Mouse (Mus musculus): Measurements from ENCODE around the gene Zbtb20. TPM values are rescaled to one million over a fixed set of nuclear protein-coding genes. Genes with fewer than 3 reads are reported as not detected.
A peak's percentile ranks its signal among the peaks of the same experiment; 100 is the strongest.

The Zbtb20 gene
- polyA plus RNA-seq, 2 experiments, result 0.40 to 2.2 TPM

DNA sequence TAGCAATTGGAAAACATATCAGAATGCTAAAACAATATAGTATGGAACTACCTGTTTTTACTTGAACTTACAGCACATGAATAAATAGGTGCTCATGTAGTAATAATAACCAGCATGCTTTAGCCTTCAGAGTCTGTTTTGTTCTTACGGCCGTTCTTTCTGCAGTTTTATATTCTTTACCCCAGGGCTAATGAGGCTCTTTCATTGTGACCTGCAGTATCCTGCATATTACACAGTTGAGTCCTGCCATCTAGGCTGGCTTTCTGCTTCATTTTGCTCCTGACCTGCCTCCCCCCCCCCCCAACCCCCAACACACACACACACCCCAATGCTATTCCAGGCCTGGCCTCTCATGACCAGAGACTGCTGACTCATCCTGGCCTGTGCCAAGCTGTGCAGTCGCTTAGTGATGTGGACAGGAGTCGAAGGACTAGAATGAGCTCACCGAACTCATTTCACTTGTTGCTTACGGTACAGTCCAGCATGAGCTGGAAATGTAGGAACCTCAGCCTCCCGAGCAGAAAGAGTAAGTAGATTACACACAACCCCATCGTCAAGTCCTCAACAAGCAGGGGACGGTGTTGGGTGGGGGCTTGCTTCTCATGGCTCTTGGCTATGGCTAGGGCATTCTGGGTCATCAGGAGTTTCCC is 487.1 kb downstream of the Zbtb20 start:
- DNase-seq (ENCODE audit: low read depth in 3 of 3, low spot score in 3 of 3), result no peak
- Histone ChIP-seq H3K36me3 (replicated peaks; ENCODE audit: control insufficient read depth, insufficient read depth, low read depth) (no peaks in the 10 kb centered on the region), H3K9me3 (ENCODE audit: control insufficient read depth, low read length) (no peaks in the 10 kb centered on the region), H3K4me1 (replicated peaks; ENCODE audit: control insufficient read depth in 2 of 2, insufficient read depth in 2 of 2, low read length in 1 of 2) (peaks cover 0 to 3% of the 10 kb centered on the region in 2 experiments; a peak in 1 of 4 replicates), H3K4me2 (ENCODE audit: low read depth) (no peak overlapping the region), H3K27ac (no peak overlapping the region), H3K9ac (replicated peaks) (no peak overlapping the region), H3K27me3 (ENCODE audit: control insufficient read depth, insufficient read depth, low read length) (no peaks in the 10 kb centered on the region), H3K4me3 (ENCODE audit: insufficient read depth in 1 of 2, low read depth in 2 of 2, low read length in 2 of 2) (no peak overlapping the region)
- 0 out of 2 replicates have a peak, but pooled peaks have one; percentile 37 for ATAC-seq (ENCODE audit: insufficient read depth)
- WGBS (ENCODE audit: insufficient replicate concordance), result 54% methylated on average over 9 of the region's 9 CpGs
- no peak for TF ChIP-seq EP300 (IDR thresholded peaks at IDR 0.05; ENCODE audit: low read depth)
- no peak for TF ChIP-seq CTCF (IDR thresholded peaks at IDR 0.05; ENCODE audit: low read depth)

DNA sequence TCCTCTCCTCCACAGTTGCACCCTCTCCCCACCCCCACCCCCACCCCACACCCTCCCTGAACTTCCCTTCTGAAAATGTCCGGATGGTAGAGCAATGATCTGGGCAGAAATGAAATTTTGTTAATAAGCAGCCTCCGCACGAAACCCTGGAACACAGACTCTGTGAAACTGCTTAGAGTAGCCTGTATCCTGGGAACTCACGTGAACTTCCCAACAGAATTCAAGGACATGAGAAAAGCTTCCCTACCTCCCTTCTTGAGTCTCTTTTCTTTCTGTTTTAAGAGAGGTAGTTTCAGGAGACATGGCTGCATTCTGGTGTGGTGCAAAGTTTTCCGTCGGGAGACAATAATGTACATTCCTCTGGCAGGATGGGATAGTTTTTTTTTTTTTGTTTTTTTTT is 487.6 kb downstream of the Zbtb20 start:
- no peak overlapping the region for H3K27ac ChIP-seq
- ATAC-seq (ENCODE audit: insufficient read depth), result no peak
- no peak overlapping the region for H3K4me2 ChIP-seq (ENCODE audit: low read depth)

DNA sequence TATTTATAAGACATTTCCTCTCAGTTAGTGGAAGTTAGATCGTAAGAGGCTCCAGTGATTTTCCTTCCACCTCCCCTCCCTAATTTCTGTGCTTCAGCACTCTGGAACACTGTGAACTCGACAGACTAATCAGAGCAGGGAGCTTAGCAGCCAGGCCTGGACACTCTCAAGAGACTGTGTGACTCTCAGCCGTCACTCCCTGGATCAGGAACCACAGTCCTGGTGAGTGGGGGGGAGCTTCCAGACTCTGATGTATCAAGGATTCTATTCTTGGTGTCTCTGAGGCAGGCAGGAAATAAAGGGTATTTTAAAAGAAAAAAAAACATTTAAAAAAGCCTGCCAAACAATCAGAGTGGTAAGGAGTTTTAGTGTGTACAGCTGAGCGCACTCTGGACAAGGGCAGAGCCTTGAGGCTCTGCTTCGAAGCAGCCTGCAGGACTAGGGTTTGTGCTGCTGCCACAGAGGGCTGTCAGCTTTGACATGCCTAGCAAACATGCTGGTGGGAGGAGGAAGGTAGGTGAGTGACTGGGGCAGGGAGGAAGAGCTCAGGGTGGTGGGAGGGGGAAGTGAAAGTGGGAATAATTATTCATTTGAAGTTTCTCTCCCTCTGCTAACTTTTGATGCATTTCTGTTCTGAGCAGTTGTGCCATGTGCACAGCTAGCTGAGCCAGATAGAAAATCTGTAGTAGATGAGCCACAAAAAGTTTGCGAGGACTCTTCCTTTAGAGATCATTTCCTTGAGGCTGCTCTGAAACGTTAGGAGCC is 488.3 kb downstream of the Zbtb20 start:
- WGBS (ENCODE audit: insufficient replicate concordance), result 21% methylated on average over 7 of the region's 7 CpGs
- Histone ChIP-seq H3K4me1 (replicated peaks; ENCODE audit: control insufficient read depth in 2 of 2, insufficient read depth in 2 of 2, low read length in 1 of 2) (peaks cover 0 to 3% of the 10 kb centered on the region in 2 experiments; a peak in 1 of 4 replicates), H3K36me3 (replicated peaks; ENCODE audit: control insufficient read depth, insufficient read depth, low read depth) (no peaks in the 10 kb centered on the region), H3K9me3 (ENCODE audit: control insufficient read depth, low read length) (no peaks in the 10 kb centered on the region), H3K9ac (replicated peaks) (no peak overlapping the region), H3K4me2 (ENCODE audit: low read depth) (no peak overlapping the region), H3K4me3 (ENCODE audit: insufficient read depth in 1 of 2, low read depth in 2 of 2, low read length in 2 of 2) (no peak overlapping the region), H3K27me3 (ENCODE audit: control insufficient read depth, insufficient read depth, low read length) (no peaks in the 10 kb centered on the region), H3K27ac (no peak overlapping the region)
- TF ChIP-seq EP300 (IDR thresholded peaks at IDR 0.05; ENCODE audit: low read depth) (no peak), CTCF (IDR thresholded peaks at IDR 0.05; ENCODE audit: low read depth) (no peak)
- no peak for DNase-seq (ENCODE audit: low read depth in 3 of 3, low spot score in 3 of 3)
- ATAC-seq (ENCODE audit: insufficient read depth), result no peak

More for the DNA sequence above, 487.6 kb downstream of the Zbtb20 start:
- Histone ChIP-seq H3K27me3 (ENCODE audit: control insufficient read depth, insufficient read depth, low read length) (no peaks in the 10 kb centered on the region), H3K36me3 (replicated peaks; ENCODE audit: control insufficient read depth, insufficient read depth, low read depth) (no peaks in the 10 kb centered on the region), H3K4me3 (ENCODE audit: insufficient read depth in 1 of 2, low read depth in 2 of 2, low read length in 2 of 2) (no peak overlapping the region), H3K4me1 (replicated peaks; ENCODE audit: control insufficient read depth in 2 of 2, insufficient read depth in 2 of 2, low read length in 1 of 2) (peaks cover 0 to 3% of the 10 kb centered on the region in 2 experiments; a peak in 1 of 4 replicates), H3K9ac (replicated peaks) (no peak overlapping the region), H3K9me3 (ENCODE audit: control insufficient read depth, low read length) (no peaks in the 10 kb centered on the region)
- 48% methylated on average over 6 of the region's 6 CpGs for WGBS (ENCODE audit: insufficient replicate concordance)
- no peak for DNase-seq (ENCODE audit: low read depth in 3 of 3, low spot score in 3 of 3)
- TF ChIP-seq EP300 (IDR thresholded peaks at IDR 0.05; ENCODE audit: low read depth), result no peak
- no peak for TF ChIP-seq CTCF (IDR thresholded peaks at IDR 0.05; ENCODE audit: low read depth)

DNA sequence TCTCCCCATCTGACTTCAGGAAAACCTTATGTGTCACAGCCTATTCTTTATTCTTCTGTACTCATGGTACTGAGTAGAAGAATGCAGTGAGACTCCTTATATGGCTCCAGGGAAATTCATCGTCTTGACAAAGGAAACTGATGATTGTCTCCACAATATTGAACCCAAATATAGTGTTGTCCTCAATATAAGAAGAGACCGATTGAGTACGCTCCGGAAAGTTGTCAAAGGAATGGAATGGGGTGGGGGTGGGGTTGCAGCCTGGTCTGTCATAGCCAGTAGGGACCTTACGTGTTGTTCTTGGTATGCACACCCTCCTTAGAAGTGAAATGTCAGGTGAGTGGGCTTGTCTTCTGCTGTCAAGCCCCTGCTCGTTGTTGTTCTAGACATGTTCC is 488.8 kb downstream of the Zbtb20 start:
- ATAC-seq (ENCODE audit: insufficient read depth), result no peak
- H3K27me3 ChIP-seq (ENCODE audit: control insufficient read depth, insufficient read depth, low read length), result no peaks in the 10 kb centered on the region
- 65% methylated on average over 6 of the region's 6 CpGs for WGBS (ENCODE audit: insufficient replicate concordance)
- no peaks in the 10 kb centered on the region for H3K9me3 ChIP-seq (ENCODE audit: control insufficient read depth, low read length)
- H3K4me2 ChIP-seq (ENCODE audit: low read depth), result no peak overlapping the region
- TF ChIP-seq CTCF (IDR thresholded peaks at IDR 0.05; ENCODE audit: low read depth) (no peak), EP300 (IDR thresholded peaks at IDR 0.05; ENCODE audit: low read depth) (no peak)
- no peak overlapping the region for H3K4me3 ChIP-seq (ENCODE audit: insufficient read depth in 1 of 2, low read depth in 2 of 2, low read length in 2 of 2)
- H3K4me1 ChIP-seq (replicated peaks; ENCODE audit: control insufficient read depth in 2 of 2, insufficient read depth in 2 of 2, low read length in 1 of 2), result peaks cover 0 to 3% of the 10 kb centered on the region in 2 experiments; a peak in 1 of 4 replicates
- no peak for DNase-seq (ENCODE audit: low read depth in 3 of 3, low spot score in 3 of 3)
- H3K36me3 ChIP-seq (replicated peaks; ENCODE audit: control insufficient read depth, insufficient read depth, low read depth), result no peaks in the 10 kb centered on the region
- H3K27ac ChIP-seq, result no peak overlapping the region
- H3K9ac ChIP-seq (replicated peaks), result no peak overlapping the region

DNA sequence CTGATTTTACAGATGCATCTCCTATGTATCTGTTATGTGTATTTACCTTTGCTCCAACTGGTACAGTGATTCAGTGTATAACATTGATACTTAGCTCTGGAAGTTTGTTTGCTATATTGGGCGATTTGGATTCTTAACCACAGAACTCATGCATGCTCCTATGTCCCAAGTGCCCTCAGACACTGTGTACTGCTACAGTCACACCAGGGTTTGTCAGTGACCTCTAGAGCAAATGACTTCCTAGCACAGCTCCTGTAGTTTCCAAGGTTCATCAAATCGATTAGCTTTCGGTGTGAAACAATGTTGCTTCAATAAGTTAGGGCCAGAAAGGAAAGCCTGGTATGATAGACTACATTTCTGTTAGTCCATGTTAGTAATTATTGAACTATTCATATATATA is 489.6 kb downstream of the Zbtb20 start:
- no peaks in the 10 kb centered on the region for H3K27me3 ChIP-seq (ENCODE audit: control insufficient read depth, insufficient read depth, low read length)
- TF ChIP-seq CTCF (IDR thresholded peaks at IDR 0.05; ENCODE audit: low read depth), result no peak
- no peak for TF ChIP-seq EP300 (IDR thresholded peaks at IDR 0.05; ENCODE audit: low read depth)
- H3K4me3 ChIP-seq (ENCODE audit: insufficient read depth in 1 of 2, low read depth in 2 of 2, low read length in 2 of 2), result no peak overlapping the region
- no peaks in the 10 kb centered on the region for H3K36me3 ChIP-seq (replicated peaks; ENCODE audit: control insufficient read depth, insufficient read depth, low read depth)
- 61% methylated on average over 3 of the region's 3 CpGs for WGBS (ENCODE audit: insufficient replicate concordance)
- DNase-seq (ENCODE audit: low read depth in 3 of 3, low spot score in 3 of 3) (no peak), ATAC-seq (ENCODE audit: insufficient read depth) (no peak)
- no peak overlapping the region for H3K4me2 ChIP-seq (ENCODE audit: low read depth)
- H3K9me3 ChIP-seq (ENCODE audit: control insufficient read depth, low read length), result no peaks in the 10 kb centered on the region
- peaks cover 0 to 3% of the 10 kb centered on the region in 2 experiments; a peak in 1 of 4 replicates for H3K4me1 ChIP-seq (replicated peaks; ENCODE audit: control insufficient read depth in 2 of 2, insufficient read depth in 2 of 2, low read length in 1 of 2)
- H3K27ac ChIP-seq, result no peak overlapping the region
- no peak overlapping the region for H3K9ac ChIP-seq (replicated peaks)

Data from liver, embryonic 14.5 days (tissue).